Mouse (Mus musculus) midbrain, embryonic 10.5 days (tissue): ENCODE measurements around the gene Prr18. TPM values are rescaled to one million over a fixed set of nuclear protein-coding genes. Genes with fewer than 3 reads are reported as not detected.
A peak's percentile ranks its signal among the peaks of the same experiment; 100 is the strongest.
"Not testable (repeated sequence)": the region's sequence is repeated elsewhere in the genome, so short reads cannot be mapped to it uniquely, and the experiment has no call there.

Experiments used
- DNase-seq: peaks from one replicate; pipeline ENCODE4 v3.0.0-alpha.2; 2017; ENCODE audit warnings: low spot score
- H3K27ac ChIP-seq: fragments of 300-500 bp; sonication (generic); replicated peaks from 2 replicates; pipeline ENCODE4 v1.5.1; 2016; ENCODE audit warnings: mild to moderate bottlenecking
- H3K27me3 ChIP-seq: fragments of 300-500 bp; sonication (generic); 2 replicates; pipeline ENCODE4 v1.6.1; 2016; ENCODE audit warnings: low read depth, mild to moderate bottlenecking; ENCODE audit not compliant: poor library complexity, severe bottlenecking
- H3K36me3 ChIP-seq: fragments of 300-500 bp; sonication (generic); 2 replicates; pipeline ENCODE4 v1.6.1; 2016; ENCODE audit warnings: mild to moderate bottlenecking, moderate library complexity
- H3K4me1 ChIP-seq: fragments of 300-500 bp; sonication (generic); 2 replicates; pipeline ENCODE4 v1.6.1; 2016
- H3K4me3 ChIP-seq: fragments of 300-500 bp; sonication (generic); 2 replicates; pipeline ENCODE4 v1.5.1; 2016; ENCODE audit warnings: mild to moderate bottlenecking, moderate library complexity
- H3K9me3 ChIP-seq: fragments of 300-500 bp; sonication (generic); replicated peaks from 2 replicates; pipeline ENCODE4 v1.6.1; 2016; ENCODE audit warnings: mild to moderate bottlenecking
- WGBS: fragments of 180-500 bp; shearing (Covaris S2); methylation state at CpG from one replicate; pipeline ENCODE4 v1.1.7; 2016; 5-methylcytosine and 5-hydroxymethylcytosine counted together
- polyA plus RNA-seq: library from polyadenylated mRNA; unstranded; fragments of >200 nt; fragmentation: Nextera tagmentation; extraction: Ambion mirVana; gene quantifications from 2 replicates; pipeline ENCODE4 v1.2.1, GENCODE M21; 2016

The Prr18 gene
- polyA plus RNA-seq, 1 experiment from 2014 or later, result 0.73 TPM

DNA sequence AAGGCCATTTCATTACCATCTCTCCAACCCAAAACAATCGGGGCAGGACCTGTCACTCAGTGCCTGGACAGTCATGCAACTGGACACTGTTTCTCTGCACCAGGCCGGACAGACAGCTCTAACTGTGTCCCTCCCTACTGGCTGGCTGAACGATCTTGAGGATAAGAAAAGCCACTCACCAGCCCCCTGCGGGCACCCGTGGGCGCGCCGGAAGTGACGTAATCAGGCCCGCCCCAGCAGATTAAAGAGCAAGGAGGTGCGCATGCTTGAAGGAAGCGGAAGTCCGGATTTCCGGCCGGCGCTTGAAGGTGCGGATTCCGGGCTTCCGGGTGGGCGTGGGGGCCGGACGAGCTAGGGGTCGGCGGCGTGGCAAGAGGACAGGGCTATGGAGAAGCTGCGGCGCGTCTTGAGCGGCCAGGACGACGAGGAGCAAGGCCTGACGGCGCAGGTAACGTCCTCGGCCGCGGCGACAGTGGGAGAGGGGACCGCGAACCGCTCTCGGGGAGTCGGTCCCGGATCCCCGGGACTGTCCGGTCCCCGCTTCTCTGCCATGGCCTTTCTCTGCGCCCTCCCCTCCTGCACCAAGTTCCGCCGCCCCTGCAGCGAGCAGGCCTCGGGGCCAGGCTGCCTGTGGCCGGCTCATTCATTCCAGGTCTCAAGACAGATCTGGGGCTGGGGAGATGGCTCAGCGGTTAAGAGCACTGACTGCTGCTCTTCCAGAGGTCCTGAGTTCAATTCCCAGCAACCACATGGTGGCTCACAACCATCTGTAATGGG is 26.2 kb upstream of the Prr18 start, which contains the start of gene Sft2d1:
TSS of gene Sft2d1 (plus strand) at position 265 of the 777 bp plus-strand sequence.
- peak within 1 kb of the TSS; percentile 80 for H3K27ac ChIP-seq
- H3K9me3 ChIP-seq, result no peaks in the 10 kb centered on the region
- whole genome bisulfite sequencing, result under 1% methylated on average over 54 of the region's 54 CpGs
- no peaks in the 10 kb centered on the region for H3K27me3 ChIP-seq
- H3K4me1 ChIP-seq, result peaks cover 24% of the 10 kb centered on the region
- H3K36me3 ChIP-seq, result no peaks in the 10 kb centered on the region
- peak; percentile 96 for DNase-seq
- peak within 1 kb of the TSS; percentile 90 for H3K4me3 ChIP-seq

GRCm38 (mm10) chr17:8311751-8312150 is 25.5 kb upstream of the Prr18 start:
- no peak for DNase-seq
- H3K9me3 ChIP-seq, result no peaks in the 10 kb centered on the region

DNA sequence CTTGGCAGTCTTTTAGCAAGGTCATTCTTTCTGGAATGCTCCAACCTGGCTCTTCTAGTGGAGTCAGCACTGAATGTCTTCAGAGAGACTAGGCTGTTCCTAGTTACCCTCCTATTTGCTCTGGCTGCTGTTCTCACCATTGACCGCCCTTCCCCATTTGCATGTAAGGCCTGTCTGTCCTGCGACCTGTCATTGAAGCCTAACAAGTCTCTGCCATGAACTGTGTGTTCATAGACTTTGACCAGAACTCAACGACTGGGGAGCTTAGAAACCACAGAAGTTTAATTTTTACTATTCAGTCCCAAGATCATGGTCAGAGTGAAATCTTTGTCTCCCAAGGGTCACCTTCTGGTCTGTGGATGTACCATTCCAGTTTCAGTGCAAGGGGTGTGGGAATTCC is 23.3 kb upstream of the Prr18 start:
- no peak for DNase-seq
- 87% methylated on average over 3 of the region's 3 CpGs for WGBS
- Histone ChIP-seq H3K4me1 (peaks cover 24% of the 10 kb centered on the region), H3K4me3 (no peak overlapping the region), H3K27me3 (no peaks in the 10 kb centered on the region), H3K27ac (no peak overlapping the region), H3K9me3 (no peaks in the 10 kb centered on the region), H3K36me3 (peaks cover 2% of the 10 kb centered on the region; the same call in 1 of the 2 replicates)

More at GRCm38 (mm10) chr17:8311751-8312150, 25.5 kb upstream of the Prr18 start:
- no peaks in the 10 kb centered on the region for H3K27me3 ChIP-seq
- H3K4me1 ChIP-seq, result peaks cover 24% of the 10 kb centered on the region
- H3K27ac ChIP-seq, result no peak overlapping the region
- peak overlapping the region; percentile 90 for H3K4me3 ChIP-seq
- WGBS, result 49% methylated on average over 3 of the region's 3 CpGs
- no peaks in the 10 kb centered on the region for H3K36me3 ChIP-seq

GRCm38 (mm10) chr17:8316251-8316650 is 21.0 kb upstream of the Prr18 start:
- Histone ChIP-seq H3K27me3 (no peaks in the 10 kb centered on the region), H3K4me1 (peaks cover 17% of the 10 kb centered on the region), H3K36me3 (peaks cover 7% of the 10 kb centered on the region; the same call in 1 of the 2 replicates), H3K27ac (no peak overlapping the region), H3K4me3 (no peak overlapping the region), H3K9me3 (no peaks in the 10 kb centered on the region)
- DNase-seq, result no peak
- WGBS, result 90% methylated on average over 1 of the region's 1 CpGs

- not testable (repeated sequence) for DNase-seq, H3K27ac ChIP-seq, H3K27me3 ChIP-seq, H3K9me3 ChIP-seq, H3K4me3 ChIP-seq, H3K4me1 ChIP-seq
- H3K36me3 ChIP-seq, result peaks cover 35% of the 10 kb centered on the region
- 85% methylated on average over 11 of the region's 11 CpGs for WGBS
Observed at GRCm38 (mm10) chr17:8326877-8327276, 10.4 kb upstream of the Prr18 start.

DNA sequence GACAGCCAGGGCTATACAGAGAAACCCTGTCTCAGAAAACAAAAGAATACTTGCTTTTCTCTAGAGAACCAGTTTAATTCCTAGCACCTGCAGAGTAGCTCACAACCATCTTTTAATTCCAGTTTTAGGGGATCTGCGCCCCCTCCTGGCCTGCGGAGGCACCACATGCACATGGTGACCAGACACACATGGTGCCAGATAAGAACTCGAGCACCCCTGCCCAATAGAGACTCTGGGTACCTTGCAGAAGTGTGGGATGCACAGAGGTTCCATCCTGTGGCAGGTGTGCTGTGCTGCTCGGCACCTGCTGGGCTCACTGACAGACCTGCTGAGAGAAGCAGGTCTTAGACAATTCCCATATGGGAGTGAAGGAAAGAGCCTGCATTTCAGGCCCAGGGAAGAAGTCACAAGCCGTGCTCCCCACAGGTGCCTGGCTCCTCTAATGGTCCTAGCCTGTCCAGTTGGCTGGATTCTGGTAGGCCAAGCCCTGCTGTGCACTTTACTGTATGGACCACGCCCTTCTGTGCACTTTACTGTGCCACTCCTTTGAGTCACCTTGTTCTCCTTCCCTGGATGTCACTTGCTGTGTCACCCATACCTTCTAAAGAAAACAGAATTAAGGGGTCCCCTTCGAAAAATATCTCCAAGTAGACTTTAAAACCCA is 8.6 kb upstream of the Prr18 start:
- H3K4me3 ChIP-seq, result no peak overlapping the region
- H3K9me3 ChIP-seq, result peaks cover 5% of the 10 kb centered on the region; the same call in 1 of the 2 replicates
- 62% methylated on average over 7 of the region's 7 CpGs for WGBS
- H3K27me3 ChIP-seq, result no peaks in the 10 kb centered on the region
- peaks cover 27% of the 10 kb centered on the region for H3K36me3 ChIP-seq
- no peaks in the 10 kb centered on the region for H3K4me1 ChIP-seq
- no peak for DNase-seq
- H3K27ac ChIP-seq, result no peak overlapping the region

DNA sequence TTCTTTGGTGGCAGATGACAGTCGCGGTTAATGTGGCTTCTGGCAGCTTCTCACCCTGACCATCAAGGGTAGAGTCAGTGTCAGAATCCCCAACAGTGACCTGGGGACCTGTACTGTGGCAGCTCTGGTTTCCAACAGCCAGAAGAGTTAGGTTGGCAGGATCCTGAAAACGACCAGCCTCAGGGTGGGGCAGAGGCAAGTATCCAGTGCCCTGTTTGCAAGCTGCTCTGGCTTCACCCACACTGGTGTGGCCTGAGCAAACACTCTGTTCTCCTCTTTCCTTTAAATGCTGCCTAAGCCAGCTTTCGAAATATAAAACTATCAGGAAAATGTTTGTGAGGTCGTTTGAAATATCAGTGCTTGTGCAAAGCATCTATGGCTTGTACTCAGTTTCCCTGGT is 6.7 kb upstream of the Prr18 start:
- WGBS, result 78% methylated on average over 5 of the region's 5 CpGs
- peaks cover 20% of the 10 kb centered on the region for H3K36me3 ChIP-seq
- no peaks in the 10 kb centered on the region for H3K4me1 ChIP-seq
- H3K27ac ChIP-seq, result no peak overlapping the region
- DNase-seq, result no peak
- H3K9me3 ChIP-seq, result peaks cover 5% of the 10 kb centered on the region; the same call in 1 of the 2 replicates
- H3K4me3 ChIP-seq, result no peak overlapping the region
- no peaks in the 10 kb centered on the region for H3K27me3 ChIP-seq

- H3K27me3 ChIP-seq, result peaks cover 58% of the 10 kb centered on the region
- WGBS, result 22% methylated on average over 8 of the region's 8 CpGs
- H3K27ac ChIP-seq, result peak overlapping the region; percentile 85; the same call in 1 of the 2 replicates
- DNase-seq, result no peak
- H3K4me3 ChIP-seq, result peak overlapping the region; percentile 79
- no peaks in the 10 kb centered on the region for H3K9me3 ChIP-seq
- H3K36me3 ChIP-seq, result no peaks in the 10 kb centered on the region
- peaks cover 32% of the 10 kb centered on the region for H3K4me1 ChIP-seq
Observed at GRCm38 (mm10) chr17:8339666-8340374, 2.6 kb downstream of the Prr18 start.

DNA sequence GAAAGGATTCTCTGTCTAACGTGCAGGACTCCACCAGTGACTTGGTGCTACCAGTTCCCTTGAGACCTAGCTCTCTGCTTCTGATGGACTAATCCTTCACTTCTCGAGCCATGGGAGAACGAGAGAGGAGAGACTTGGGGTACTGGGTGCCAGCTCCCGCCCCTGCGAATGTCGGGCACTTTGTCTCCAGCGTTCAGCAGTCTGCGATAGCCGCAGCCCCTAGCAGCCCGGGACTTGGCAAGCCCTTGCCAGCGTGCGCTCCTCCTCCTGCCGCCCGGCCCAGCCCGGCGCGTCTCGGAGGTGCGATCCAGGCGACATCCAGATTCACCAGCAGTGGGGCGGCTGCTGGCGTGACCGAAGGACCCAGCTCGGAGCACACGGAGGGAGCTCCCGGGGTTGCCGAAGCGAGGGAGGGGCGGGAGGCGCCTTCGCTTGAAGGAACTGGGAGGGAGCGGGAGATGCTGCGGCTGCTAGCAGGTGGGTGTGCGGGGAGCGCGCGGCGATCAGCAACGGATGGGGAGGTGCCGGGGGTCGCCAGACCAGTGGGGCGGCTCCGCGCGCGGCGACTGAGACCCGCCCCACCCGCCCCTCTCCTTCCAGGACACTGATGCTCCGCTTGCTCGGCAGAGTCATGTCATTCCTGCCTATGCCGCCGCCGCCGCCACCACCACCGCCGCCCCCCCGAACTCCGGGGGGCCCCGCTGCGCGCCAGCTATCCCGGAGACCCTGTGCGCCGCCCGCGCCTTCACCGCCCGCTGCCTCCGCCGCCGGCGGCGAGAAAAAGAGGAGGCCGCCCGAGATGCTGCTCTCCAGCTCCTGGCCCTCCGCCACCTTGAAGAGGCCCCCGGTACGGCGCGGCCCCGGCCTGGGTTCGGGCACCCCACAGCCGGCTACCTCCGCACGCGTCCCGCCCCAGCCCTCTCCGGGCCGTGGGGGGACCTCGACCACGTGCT is 3.4 kb downstream of the Prr18 start:
- peaks cover 32% of the 10 kb centered on the region for H3K4me1 ChIP-seq
- H3K36me3 ChIP-seq, result no peaks in the 10 kb centered on the region
- under 1% methylated on average over 69 of the region's 92 CpGs for WGBS
- peak; percentile 55 for DNase-seq
- H3K4me3 ChIP-seq, result peak overlapping the region; percentile 79
- H3K9me3 ChIP-seq, result no peaks in the 10 kb centered on the region
- peak overlapping the region; percentile 85 for H3K27ac ChIP-seq
- peaks cover 58% of the 10 kb centered on the region for H3K27me3 ChIP-seq

- Histone ChIP-seq H3K4me1 (peaks cover 32% of the 10 kb centered on the region), H3K27me3 (peaks cover 58% of the 10 kb centered on the region), H3K27ac (peak overlapping the region; percentile 85), H3K9me3 (no peaks in the 10 kb centered on the region), H3K36me3 (no peaks in the 10 kb centered on the region), H3K4me3 (peak overlapping the region; percentile 79)
- WGBS, result 10% methylated on average over 46 of the region's 46 CpGs
- DNase-seq, result peak; percentile 47
Observed at GRCm38 (mm10) chr17:8341360-8341963, 4.2 kb downstream of the Prr18 start.

DNA sequence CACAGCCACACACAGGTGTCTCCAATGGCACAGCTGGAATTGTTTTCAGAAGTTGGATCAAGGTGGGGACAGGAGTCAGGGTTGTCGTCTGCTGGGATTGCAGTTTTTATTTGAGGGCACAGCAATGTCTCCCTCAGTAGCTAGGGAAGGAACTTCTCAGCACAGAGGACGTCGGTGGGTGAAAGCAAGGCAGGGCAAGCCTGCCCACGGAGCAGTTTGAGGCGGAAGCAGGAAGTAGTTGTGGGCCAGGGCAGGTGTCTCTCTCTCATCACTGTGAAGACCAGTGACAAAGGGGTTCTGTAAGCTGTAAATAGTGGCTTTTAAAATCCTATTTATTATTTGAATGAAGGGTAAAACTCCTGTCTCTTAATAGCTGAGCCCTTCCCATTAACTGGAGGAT is 5.4 kb downstream of the Prr18 start:
- Histone ChIP-seq H3K27me3 (peaks cover 58% of the 10 kb centered on the region), H3K27ac (no peak overlapping the region), H3K4me3 (no peak overlapping the region), H3K36me3 (no peaks in the 10 kb centered on the region), H3K9me3 (no peaks in the 10 kb centered on the region), H3K4me1 (peaks cover 32% of the 10 kb centered on the region)
- 50% methylated on average over 5 of the region's 5 CpGs for WGBS
- no peak for DNase-seq
